Mouse (Mus musculus) spleen, postnatal 14 days (tissue): ENCODE results near the gene Ugt1a6b.

ENCODE experiments used
- DNase-seq, 2 experiments: peaks; one replicate each; pipeline ENCODE4 v3.0.0; 2021 to 2022; ENCODE audit warnings: low spot score in 2 of 2

Ugt1a6b gene

DNA sequence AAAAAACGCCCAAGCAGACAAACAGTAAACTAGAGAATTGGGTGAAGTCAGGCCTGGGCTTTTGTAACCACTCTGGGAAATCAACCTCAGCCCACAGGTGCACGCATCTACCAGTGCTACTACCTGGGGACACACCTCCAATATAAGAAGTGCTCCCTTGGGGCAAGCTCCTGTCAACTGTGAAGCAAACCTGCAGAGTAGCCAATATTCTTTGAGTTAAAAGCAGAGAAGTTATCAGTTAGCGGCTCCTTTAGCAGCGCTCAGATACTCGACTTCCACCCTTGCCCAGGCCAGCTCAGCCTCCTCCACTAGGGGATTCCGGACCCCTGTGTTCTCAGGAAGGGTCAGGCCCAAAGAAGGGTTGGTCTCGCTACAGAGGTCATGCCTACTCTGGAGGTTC, 158.7 kb downstream of the Ugt1a6b start:
- no peak for DNase-seq

DNA sequence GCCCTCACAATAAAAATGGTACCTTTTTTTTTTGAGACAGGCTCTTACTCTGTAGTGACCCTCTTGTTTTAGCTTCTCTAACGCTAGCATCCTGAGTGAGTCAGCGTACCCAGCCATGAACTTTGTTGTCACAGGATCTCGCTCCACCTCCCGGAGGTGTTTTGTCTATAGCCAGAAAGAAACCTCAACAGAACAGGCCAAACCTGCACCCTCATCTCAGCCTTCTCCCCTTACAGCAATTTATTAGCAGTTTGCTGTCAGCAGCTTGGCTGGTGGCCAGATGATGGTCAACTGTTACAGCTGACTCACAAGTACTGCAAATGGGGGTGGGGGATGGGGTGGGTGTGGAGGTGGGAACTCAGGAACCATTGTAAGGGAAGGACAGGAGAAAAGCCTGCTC, 159.2 kb downstream of the Ugt1a6b start:
- DNase-seq, result no peak

DNA sequence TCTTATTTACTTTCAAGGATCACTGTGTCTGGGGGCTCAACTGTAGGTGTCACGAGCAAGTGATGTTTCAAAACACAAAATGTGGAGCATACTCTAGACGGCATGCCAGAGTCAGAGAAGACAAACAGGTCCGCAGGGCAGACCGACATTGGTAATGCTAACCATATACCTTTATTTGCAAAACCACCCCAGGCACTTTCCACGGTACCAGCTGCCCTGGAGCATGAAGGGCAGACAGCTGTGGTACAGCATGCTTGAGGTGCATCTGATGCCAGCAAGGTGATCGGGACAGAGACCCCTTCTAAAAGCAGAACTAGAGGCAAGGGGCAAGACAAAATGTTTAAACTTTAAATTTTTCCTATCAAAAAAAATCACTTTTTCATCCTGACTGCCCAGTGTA, 159.9 kb downstream of the Ugt1a6b start:
- DNase-seq, result no peak

DNA sequence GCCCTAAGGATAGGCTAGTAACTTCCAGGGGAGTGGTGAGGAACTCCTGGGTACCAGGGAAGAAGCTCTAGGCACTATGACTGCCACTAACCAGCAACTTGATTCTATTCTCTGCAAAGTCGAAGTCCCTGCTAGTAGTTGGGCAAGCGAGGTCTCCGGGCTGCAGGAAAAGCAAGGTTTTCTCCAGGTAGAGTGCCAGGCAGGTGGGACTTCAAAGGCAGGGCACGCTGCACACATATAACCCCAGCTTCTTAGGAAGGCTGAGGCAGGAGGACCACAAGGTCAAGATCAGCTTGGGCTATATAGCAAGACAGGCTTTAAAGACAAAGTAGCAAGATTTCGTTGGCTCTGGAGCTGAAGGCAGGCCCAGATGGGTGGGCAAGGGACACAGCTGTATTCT, 160.7 kb downstream of the Ugt1a6b start:
- DNase-seq, result no peak

- no peak for DNase-seq
Observed at GRCm38 (mm10) chr1:88264237-88264868, 161.3 kb downstream of the Ugt1a6b start.

DNA sequence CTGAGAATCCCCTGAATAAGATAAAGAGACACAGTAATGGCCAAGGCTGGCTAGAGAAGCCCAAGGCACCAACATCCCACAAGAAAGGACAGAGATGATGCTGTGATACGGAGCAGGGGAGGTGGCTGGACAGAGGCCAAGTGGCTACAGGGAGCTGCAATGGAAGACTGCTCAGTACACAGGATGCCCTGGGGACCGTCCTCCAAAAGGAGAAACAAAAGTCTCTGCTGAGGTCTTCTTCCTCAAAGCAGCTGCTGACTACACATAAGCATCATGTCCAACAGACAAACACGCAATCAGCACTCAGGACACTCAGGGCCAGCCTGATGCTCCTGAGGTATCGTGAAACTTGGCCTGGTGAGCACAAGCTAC, 161.8 kb downstream of the Ugt1a6b start:
- peak in 1 of 2 experiments; percentile 20 for DNase-seq

- DNase-seq, result peak in 1 of 2 experiments; percentile 20
Observed at GRCm38 (mm10) chr1:88266123-88266522, 163.1 kb downstream of the Ugt1a6b start.

- DNase-seq, result peak in 1 of 2 experiments; percentile 16
Observed at GRCm38 (mm10) chr1:88267489-88267888, 164.4 kb downstream of the Ugt1a6b start.

DNA sequence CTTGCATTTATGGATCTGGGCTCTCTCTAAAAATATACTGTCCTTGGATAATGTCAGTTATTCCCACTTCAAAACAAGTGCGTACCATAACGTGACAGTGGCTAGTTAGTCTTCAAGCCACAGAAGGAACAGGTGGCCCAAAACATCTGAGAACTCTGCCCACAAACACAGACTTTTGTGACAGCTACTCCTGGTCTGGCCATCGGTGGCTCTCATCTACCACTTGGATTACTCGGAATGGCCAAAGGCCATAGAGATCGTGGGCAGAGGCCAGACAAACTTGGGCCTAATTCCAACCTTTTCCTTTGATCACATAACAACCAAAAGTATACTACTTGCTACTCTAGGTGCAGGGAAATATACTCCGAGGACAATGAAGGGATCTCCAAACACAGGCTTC, 165.0 kb downstream of the Ugt1a6b start:
- peak in 1 of 2 experiments; percentile 11 for DNase-seq
